Comparison of ENCODE assay signal across 8 mouse cellular contexts in genomic region chr4:40240272-40240744, GRCm38 (mm10). TPM values are rescaled to one million over a fixed set of nuclear protein-coding genes. Genes with fewer than 3 reads are reported as not detected.
A peak's percentile ranks its signal among the peaks of the same experiment; 100 is the strongest.
DNase-seq lines count a peak whose midpoint lies in the region; ATAC-seq lines count a peak whose summit lies in the region.

No protein-coding gene starts in this region.

- no peaks in the 10 kb centered on the region for H3K36me3 ChIP-seq in heart, embryonic 13.5 days
- H3K36me3 ChIP-seq in hindbrain, embryonic 13.5 days, result no peaks in the 10 kb centered on the region
- H3K36me3 ChIP-seq in midbrain, embryonic 16.5 days (ENCODE audit: control insufficient read depth, insufficient read depth, low read length), result no peaks in the 10 kb centered on the region

- H3K4me3 ChIP-seq in heart, embryonic 13.5 days, result peak overlapping the region; percentile 81
- peak overlapping the region; percentile 45; the same call in 1 of the 2 replicates for H3K4me3 ChIP-seq in hindbrain, embryonic 13.5 days
- H3K4me3 ChIP-seq in midbrain, embryonic 16.5 days (ENCODE audit: low read depth, low read length), result no peak overlapping the region; the same call in 1 of the 2 replicates

- H3K4me1 ChIP-seq in heart, embryonic 13.5 days, result peaks cover 15% of the 10 kb centered on the region
- H3K4me1 ChIP-seq in hindbrain, embryonic 13.5 days (replicated peaks), result peaks cover 15% of the 10 kb centered on the region
- peaks cover 14% of the 10 kb centered on the region for H3K4me1 ChIP-seq in midbrain, embryonic 16.5 days (ENCODE audit: control insufficient read depth, insufficient read depth, low read length)

- DNase-seq in heart, adult 9 months (ENCODE audit: low spot score in 2 of 2), result no peak
- peak; percentile 3 for DNase-seq in T-cell, adult 2 months (ENCODE audit: low spot score)
- DNase-seq in layer of hippocampus, adult 9-10 months (ENCODE audit: low spot score), result no peak
- DNase-seq in right cerebral cortex, adult 2 months (ENCODE audit: low spot score in 2 of 2), result no peak
- no peak for DNase-seq in layer of hippocampus, postnatal 36 days

- H3K9ac ChIP-seq in heart, embryonic 13.5 days, result peak overlapping the region; percentile 85
- peak overlapping the region; percentile 68; the same call in 1 of the 2 replicates for H3K9ac ChIP-seq in hindbrain, embryonic 13.5 days
- H3K9ac ChIP-seq in midbrain, embryonic 16.5 days (ENCODE audit: low read depth, low read length), result no peak overlapping the region

- no peaks in the 10 kb centered on the region for H3K27me3 ChIP-seq in heart, embryonic 13.5 days (replicated peaks)
- H3K27me3 ChIP-seq in hindbrain, embryonic 13.5 days, result no peaks in the 10 kb centered on the region
- H3K27me3 ChIP-seq in midbrain, embryonic 16.5 days (ENCODE audit: control insufficient read depth, insufficient read depth, low read depth, low read length), result no peaks in the 10 kb centered on the region

- peak overlapping the region; percentile 92 for H3K4me2 ChIP-seq in heart, embryonic 13.5 days
- H3K4me2 ChIP-seq in hindbrain, embryonic 13.5 days, result peak overlapping the region; percentile 77
- peak overlapping the region; percentile 78; the same call in 1 of the 2 replicates for H3K4me2 ChIP-seq in midbrain, embryonic 16.5 days (ENCODE audit: low read length)

- H3K27ac ChIP-seq in heart, embryonic 13.5 days (replicated peaks), result peak overlapping the region; percentile 76; the same call in 1 of the 2 replicates
- no peak overlapping the region for H3K27ac ChIP-seq in hindbrain, embryonic 13.5 days
- H3K27ac ChIP-seq in midbrain, embryonic 16.5 days (ENCODE audit: low read length), result no peak overlapping the region

- WGBS in heart, embryonic 13.5 days, result 56% methylated on average over 5 of the region's 5 CpGs
- WGBS in hindbrain, embryonic 13.5 days, result 47% methylated on average over 5 of the region's 5 CpGs
- WGBS in midbrain, embryonic 16.5 days, result 69% methylated on average over 5 of the region's 5 CpGs

- no peaks in the 10 kb centered on the region for H3K9me3 ChIP-seq in heart, embryonic 13.5 days
- H3K9me3 ChIP-seq in hindbrain, embryonic 13.5 days, result no peaks in the 10 kb centered on the region
- H3K9me3 ChIP-seq in midbrain, embryonic 16.5 days (replicated peaks; ENCODE audit: control insufficient read depth, low read length, poor library complexity, severe bottlenecking), result no peaks in the 10 kb centered on the region

- ATAC-seq in heart, embryonic 13.5 days (ENCODE audit: extremely low read depth, insufficient number of reproducible peaks, low FRiP score, low TSS enrichment), result no peak
- ATAC-seq in hindbrain, embryonic 13.5 days (ENCODE audit: low FRiP score), result peak; percentile 39
- ATAC-seq in midbrain, embryonic 16.5 days, result 0 out of 2 replicates have a peak, but pooled peaks have one; percentile 11

RNA-seq across cellular contexts. Expression of gene Ddx58, which starts 0.7 kb away (rescaled TPM):
- polyA plus RNA-seq in heart, embryonic 13.5 days (2015; fragmentation: Nextera tagmentation; extraction: Ambion mirVana), result 7.5 and 8.2 TPM in 2 replicates
- polyA plus RNA-seq in hindbrain, embryonic 13.5 days (2015; fragmentation: Nextera tagmentation; extraction: Ambion mirVana), result 3.5 and 4.3 TPM in 2 replicates
- polyA plus RNA-seq in midbrain, embryonic 16.5 days (2015; fragmentation: Nextera tagmentation; extraction: Ambion mirVana), result 2.4 and 3.1 TPM in 2 replicates
- 1 to 10 TPM; 3.5 TPM for total RNA-seq in layer of hippocampus, postnatal 36 days (2021)

RNA-seq across cellular contexts. Expression of gene Smim27, which starts 29.1 kb away (rescaled TPM):
- polyA plus RNA-seq in heart, embryonic 13.5 days (2015; fragmentation: Nextera tagmentation; extraction: Ambion mirVana), result 28.9 and 38.1 TPM in 2 replicates
- polyA plus RNA-seq in hindbrain, embryonic 13.5 days (2015; fragmentation: Nextera tagmentation; extraction: Ambion mirVana), result 16.7 and 17.2 TPM in 2 replicates
- polyA plus RNA-seq in midbrain, embryonic 16.5 days (2015; fragmentation: Nextera tagmentation; extraction: Ambion mirVana), result 10.1 and 15.6 TPM in 2 replicates
- 10 to 100 TPM; 12.9 to 14.9 TPM for total RNA-seq in layer of hippocampus, postnatal 36 days (2021)

RNA-seq across cellular contexts. Expression of gene Topors, which starts 29.3 kb away (rescaled TPM):
- polyA plus RNA-seq in heart, embryonic 13.5 days (2015; fragmentation: Nextera tagmentation; extraction: Ambion mirVana), result 26.7 and 27.2 TPM in 2 replicates
- 33.7 and 35.1 TPM in 2 replicates for polyA plus RNA-seq in hindbrain, embryonic 13.5 days (2015; fragmentation: Nextera tagmentation; extraction: Ambion mirVana)
- polyA plus RNA-seq in midbrain, embryonic 16.5 days (2015; fragmentation: Nextera tagmentation; extraction: Ambion mirVana), result 28.6 and 31.9 TPM in 2 replicates
- 10 to 100 TPM; 20.9 to 21.3 TPM for total RNA-seq in layer of hippocampus, postnatal 36 days (2021)

RNA-seq across cellular contexts. Expression of gene Ndufb6, which starts 38.9 kb away (rescaled TPM):
- polyA plus RNA-seq in heart, embryonic 13.5 days (2015; fragmentation: Nextera tagmentation; extraction: Ambion mirVana), result 469 and 539 TPM in 2 replicates
- polyA plus RNA-seq in hindbrain, embryonic 13.5 days (2015; fragmentation: Nextera tagmentation; extraction: Ambion mirVana), result 313 and 323 TPM in 2 replicates
- 311 and 351 TPM in 2 replicates for polyA plus RNA-seq in midbrain, embryonic 16.5 days (2015; fragmentation: Nextera tagmentation; extraction: Ambion mirVana)
- 100 to 1,000 TPM; 171 to 194 TPM for total RNA-seq in layer of hippocampus, postnatal 36 days (2021)
